Mouse (Mus musculus) heart, postnatal 0 days (tissue): ENCODE results near the gene Napsa.

ENCODE experiments used
- CTCF ChIP-seq: IDR thresholded peaks from 2 replicates; pipeline ENCODE4 v1.5.1; 2016; ENCODE audit warnings: antibody characterized with exemption, control low read depth, low read depth
- EP300 ChIP-seq: IDR thresholded peaks from 2 replicates; pipeline ENCODE4 v1.6.1; 2016; ENCODE audit warnings: antibody characterized with exemption, low read depth

DNA sequence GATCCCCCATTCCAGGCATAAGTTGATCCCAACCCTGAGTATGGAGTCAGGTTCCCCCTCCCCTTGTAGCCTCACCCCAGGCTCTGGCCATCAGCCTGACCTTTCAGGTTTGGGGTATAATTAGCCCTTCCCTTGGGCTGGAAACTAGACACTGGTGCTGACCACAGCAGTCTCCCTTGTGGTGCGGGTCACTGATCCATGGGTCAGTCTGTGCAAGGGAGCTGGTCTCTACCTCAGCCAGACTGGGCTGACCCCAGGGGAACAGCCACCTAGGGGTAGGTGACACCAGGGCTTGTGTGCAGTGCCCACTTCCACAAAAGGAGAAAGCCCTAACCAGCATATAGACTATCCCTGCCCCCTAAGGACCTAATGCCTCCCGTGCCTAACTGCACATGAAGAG is 49.1 kb upstream of the Napsa start:
- TF ChIP-seq CTCF: no peak
- no peak for TF ChIP-seq EP300
